Mouse (Mus musculus) ES-E14 (cell line): ENCODE measurements at regions not wholly inside any gene's neighbourhood (a gene's known extent, or its start where the extent isn't known, plus 50 kb on each side); places are given as distances from the start of the nearest gene placed in this dataset.

Experiments
- DNase-seq: peaks from one replicate; pipeline ENCODE4 v3.0.0-alpha.2; 2013; ENCODE audit warnings: low read depth, low spot score
- H3K27ac ChIP-seq: 2 replicates; pipeline ENCODE4 v1.5.1; 2012; ENCODE audit warnings: low read depth, mild to moderate bottlenecking, low read length, moderate library complexity, mixed read lengths; ENCODE audit not compliant: poor library complexity, insufficient read depth, severe bottlenecking
- H3K36me3 ChIP-seq: 2 replicates; pipeline ENCODE4 v1.6.1; 2012; ENCODE audit warnings: mild to moderate bottlenecking, low read length, moderate library complexity, mixed read lengths; ENCODE audit not compliant: control insufficient read depth, poor library complexity, insufficient read depth, severe bottlenecking
- H3K4me1 ChIP-seq, 2 experiments: fragments of 150-350 bp in 1 of 2; sonication (generic) in 1 of 2; 2 replicates each; pipeline ENCODE4 v1.6.1; 2012; ENCODE audit warnings: low read length in 2 of 2, mild to moderate bottlenecking in 1 of 2, mixed read lengths in 1 of 2; ENCODE audit not compliant: control insufficient read depth in 2 of 2, insufficient read depth in 2 of 2, poor library complexity in 1 of 2
- H3K4me3 ChIP-seq, 2 experiments: fragments of 150-350 bp in 1 of 2; sonication (generic) in 1 of 2; 2 replicates each; pipeline ENCODE4 v1.5.1; 2012; ENCODE audit warnings: low read length in 2 of 2, low read depth in 1 of 2, mild to moderate bottlenecking in 1 of 2, mixed read lengths in 1 of 2; ENCODE audit not compliant: insufficient read depth in 1 of 2, poor library complexity in 1 of 2, severe bottlenecking in 1 of 2
- H3K9ac ChIP-seq: 2 replicates; pipeline ENCODE4 v1.6.1; 2012; ENCODE audit warnings: low read depth, mild to moderate bottlenecking, low read length, mixed read lengths; ENCODE audit not compliant: poor library complexity, insufficient read depth, severe bottlenecking
- H3K9me3 ChIP-seq: fragments of 150-350 bp; sonication (generic); 2 replicates; pipeline ENCODE4 v1.6.1; 2012; ENCODE audit warnings: low read depth, mild to moderate bottlenecking, low read length; ENCODE audit not compliant: control insufficient read depth, insufficient read depth
- CHD2 ChIP-seq: IDR thresholded peaks from 2 replicates; pipeline ENCODE4 v1.6.1; 2014; ENCODE audit warnings: mild to moderate bottlenecking, low read depth, low read length, inconsistent platforms
- HCFC1 ChIP-seq: IDR thresholded peaks from 2 replicates; pipeline ENCODE4 v1.6.1; 2012; ENCODE audit warnings: low read length, inconsistent platforms, borderline replicate concordance; ENCODE audit not compliant: insufficient read depth
- MAFK ChIP-seq: IDR thresholded peaks from 2 replicates; pipeline ENCODE4 v1.6.1; 2014; ENCODE audit warnings: mild to moderate bottlenecking, low read depth, low read length, inconsistent platforms; ENCODE audit not compliant: insufficient read depth
- ZC3H11A ChIP-seq: IDR thresholded peaks from 2 replicates; pipeline ENCODE4 v1.6.1; 2012; ENCODE audit warnings: low read depth, mild to moderate bottlenecking, inconsistent platforms, low read length, borderline replicate concordance
- ZNF384 ChIP-seq: IDR thresholded peaks from 2 replicates; pipeline ENCODE4 v1.6.1; 2012; ENCODE audit warnings: low read depth, low read length, inconsistent platforms
- in situ Hi-C, 2 experiments: fragments of 600-800 bp; cut with MboI; formaldehyde crosslinking; loops; one replicate each; pipeline ENCODE4 v1.15.1; 2025; ENCODE audit warnings: low sequenced_read_pairs in 2 of 2, inconsistent platforms in 1 of 2; ENCODE audit not compliant: unreplicated experiment in 2 of 2

- no peak overlapping the region for H3K9ac ChIP-seq
- no peak overlapping the region for H3K27ac ChIP-seq
- H3K4me1 ChIP-seq = no peaks in the 10 kb centered on the region
- H3K4me3 ChIP-seq = no peak overlapping the region
- H3K9me3 ChIP-seq = no peaks in the 10 kb centered on the region
- in situ Hi-C loops = no loop called here
- DNase-seq = no peak
- TF ChIP-seq MAFK = no peak
- TF ChIP-seq ZC3H11A = no peak
- TF ChIP-seq HCFC1 = no peak
- TF ChIP-seq ZNF384 = no peak
- TF ChIP-seq CHD2 = no peak
- no peaks in the 10 kb centered on the region for H3K36me3 ChIP-seq
These were observed 482.2 kb downstream of the Amd2 start for GRCm38 (mm10) chr10:35229540-35229939.
